Mouse (Mus musculus): ENCODE results near the gene Golm1. TPM values are rescaled to one million over a fixed set of nuclear protein-coding genes. Genes with fewer than 3 reads are reported as not detected.
A peak's percentile ranks its signal among the peaks of the same experiment; 100 is the strongest.
"Not testable (repeated sequence)": the region's sequence is repeated elsewhere in the genome, so short reads cannot be mapped to it uniquely, and the experiment has no call there.

Golm1 gene
- polyA plus RNA-seq, 1 experiment: 3.0 TPM

GRCm38 (mm10) chr13:59704562-59704961 is 29.0 kb upstream of the Golm1 start:
- no peaks in the 10 kb centered on the region for H3K36me3 ChIP-seq (ENCODE audit: control insufficient read depth, insufficient read depth, low read length)
- TF ChIP-seq CTCF (IDR thresholded peaks at IDR 0.05; ENCODE audit: control insufficient read depth, insufficient read depth, insufficient replicate concordance, low read depth, low read length): no peak
- no peak for TF ChIP-seq POLR2A (IDR thresholded peaks at IDR 0.05; ENCODE audit: control insufficient read depth, low read depth, low read length)
- H3K27me3 ChIP-seq (ENCODE audit: control insufficient read depth, insufficient read depth, low read length): no peaks in the 10 kb centered on the region
- H3K27ac ChIP-seq (ENCODE audit: control insufficient read depth, insufficient read depth, low read depth, low read length): no peak overlapping the region
- H3K4me3 ChIP-seq (ENCODE audit: control insufficient read depth, low read depth, low read length): peak overlapping the region; percentile 4; the same call in 1 of the 2 replicates
- H3K4me1 ChIP-seq (ENCODE audit: control insufficient read depth, insufficient read depth, low read length): no peaks in the 10 kb centered on the region

- no peak overlapping the region for H3K4me3 ChIP-seq (ENCODE audit: control insufficient read depth, low read depth, low read length)
- TF ChIP-seq POLR2A (IDR thresholded peaks at IDR 0.05; ENCODE audit: control insufficient read depth, low read depth, low read length): no peak
- TF ChIP-seq CTCF (IDR thresholded peaks at IDR 0.05; ENCODE audit: control insufficient read depth, insufficient read depth, insufficient replicate concordance, low read depth, low read length): no peak
- no peaks in the 10 kb centered on the region for H3K36me3 ChIP-seq (ENCODE audit: control insufficient read depth, insufficient read depth, low read length)
- no peaks in the 10 kb centered on the region for H3K27me3 ChIP-seq (ENCODE audit: control insufficient read depth, insufficient read depth, low read length)
- no peaks in the 10 kb centered on the region for H3K4me1 ChIP-seq (ENCODE audit: control insufficient read depth, insufficient read depth, low read length)
- H3K27ac ChIP-seq (ENCODE audit: control insufficient read depth, insufficient read depth, low read depth, low read length): no peak overlapping the region
Observed at GRCm38 (mm10) chr13:59703514-59703913, 27.9 kb upstream of the Golm1 start.

- H3K27me3 ChIP-seq (ENCODE audit: control insufficient read depth, insufficient read depth, low read length); H3K4me3 ChIP-seq (ENCODE audit: control insufficient read depth, low read depth, low read length); H3K4me1 ChIP-seq (ENCODE audit: control insufficient read depth, insufficient read depth, low read length); H3K27ac ChIP-seq (ENCODE audit: control insufficient read depth, insufficient read depth, low read depth, low read length); H3K36me3 ChIP-seq (ENCODE audit: control insufficient read depth, insufficient read depth, low read length): not testable (repeated sequence)
Observed at GRCm38 (mm10) chr13:59700137-59700536, 24.5 kb upstream of the Golm1 start.

GRCm38 (mm10) chr13:59699131-59699530 is 23.5 kb upstream of the Golm1 start:
- TF ChIP-seq POLR2A (IDR thresholded peaks at IDR 0.05; ENCODE audit: control insufficient read depth, low read depth, low read length) (no peak), CTCF (IDR thresholded peaks at IDR 0.05; ENCODE audit: control insufficient read depth, insufficient read depth, insufficient replicate concordance, low read depth, low read length) (no peak)
- H3K36me3 ChIP-seq (ENCODE audit: control insufficient read depth, insufficient read depth, low read length): no peaks in the 10 kb centered on the region
- H3K27ac ChIP-seq (ENCODE audit: control insufficient read depth, insufficient read depth, low read depth, low read length): no peak overlapping the region
- H3K27me3 ChIP-seq (ENCODE audit: control insufficient read depth, insufficient read depth, low read length): no peaks in the 10 kb centered on the region
- H3K4me1 ChIP-seq (ENCODE audit: control insufficient read depth, insufficient read depth, low read length): no peaks in the 10 kb centered on the region
- no peak overlapping the region for H3K4me3 ChIP-seq (ENCODE audit: control insufficient read depth, low read depth, low read length)

- Histone ChIP-seq H3K27ac (ENCODE audit: control insufficient read depth, insufficient read depth, low read depth, low read length) (no peak overlapping the region), H3K4me3 (ENCODE audit: control insufficient read depth, low read depth, low read length) (no peak overlapping the region), H3K4me1 (ENCODE audit: control insufficient read depth, insufficient read depth, low read length) (no peaks in the 10 kb centered on the region), H3K27me3 (ENCODE audit: control insufficient read depth, insufficient read depth, low read length) (no peaks in the 10 kb centered on the region), H3K36me3 (ENCODE audit: control insufficient read depth, insufficient read depth, low read length) (no peaks in the 10 kb centered on the region)
- no peak for TF ChIP-seq CTCF (IDR thresholded peaks at IDR 0.05; ENCODE audit: control insufficient read depth, insufficient read depth, insufficient replicate concordance, low read depth, low read length)
Observed at GRCm38 (mm10) chr13:59695781-59696180, 20.2 kb upstream of the Golm1 start.

GRCm38 (mm10) chr13:59694008-59694407 is 18.4 kb upstream of the Golm1 start, which contains the start of gene 4921517D22Rik:
Gene 4921517D22Rik (minus strand): TSS chr13:59694108.
- H3K4me3 ChIP-seq (ENCODE audit: control insufficient read depth, low read depth, low read length): peak within 1 kb of the TSS; percentile 60

GRCm38 (mm10) chr13:59691478-59691877 is 15.9 kb upstream of the Golm1 start:
- no peaks in the 10 kb centered on the region for H3K27me3 ChIP-seq (ENCODE audit: control insufficient read depth, insufficient read depth, low read length)
- no peak for TF ChIP-seq POLR2A (IDR thresholded peaks at IDR 0.05; ENCODE audit: control insufficient read depth, low read depth, low read length)
- no peak for TF ChIP-seq CTCF (IDR thresholded peaks at IDR 0.05; ENCODE audit: control insufficient read depth, insufficient read depth, insufficient replicate concordance, low read depth, low read length)
- no peak overlapping the region for H3K4me3 ChIP-seq (ENCODE audit: control insufficient read depth, low read depth, low read length)
- H3K27ac ChIP-seq (ENCODE audit: control insufficient read depth, insufficient read depth, low read depth, low read length): no peak overlapping the region
- H3K4me1 ChIP-seq (ENCODE audit: control insufficient read depth, insufficient read depth, low read length): no peaks in the 10 kb centered on the region
- no peaks in the 10 kb centered on the region for H3K36me3 ChIP-seq (ENCODE audit: control insufficient read depth, insufficient read depth, low read length)

More at GRCm38 (mm10) chr13:59694008-59694407, 18.4 kb upstream of the Golm1 start, which contains the start of gene 4921517D22Rik:
- H3K27ac ChIP-seq (ENCODE audit: control insufficient read depth, insufficient read depth, low read depth, low read length): no peak within 1 kb of the TSS
- H3K36me3 ChIP-seq (ENCODE audit: control insufficient read depth, insufficient read depth, low read length): no peaks in the 10 kb centered on the region
- TF ChIP-seq POLR2A (IDR thresholded peaks at IDR 0.05; ENCODE audit: control insufficient read depth, low read depth, low read length): no peak
- no peak for TF ChIP-seq CTCF (IDR thresholded peaks at IDR 0.05; ENCODE audit: control insufficient read depth, insufficient read depth, insufficient replicate concordance, low read depth, low read length)
- H3K27me3 ChIP-seq (ENCODE audit: control insufficient read depth, insufficient read depth, low read length): no peaks in the 10 kb centered on the region
- no peaks in the 10 kb centered on the region for H3K4me1 ChIP-seq (ENCODE audit: control insufficient read depth, insufficient read depth, low read length)

- no peaks in the 10 kb centered on the region for H3K27me3 ChIP-seq (ENCODE audit: control insufficient read depth, insufficient read depth, low read length)
- no peaks in the 10 kb centered on the region; the same call in 1 of the 2 replicates for H3K4me1 ChIP-seq (ENCODE audit: control insufficient read depth, insufficient read depth, low read length)
- H3K27ac ChIP-seq (ENCODE audit: control insufficient read depth, insufficient read depth, low read depth, low read length): no peak overlapping the region
- no peak for TF ChIP-seq CTCF (IDR thresholded peaks at IDR 0.05; ENCODE audit: control insufficient read depth, insufficient read depth, insufficient replicate concordance, low read depth, low read length)
- TF ChIP-seq POLR2A (IDR thresholded peaks at IDR 0.05; ENCODE audit: control insufficient read depth, low read depth, low read length): no peak
- no peaks in the 10 kb centered on the region for H3K36me3 ChIP-seq (ENCODE audit: control insufficient read depth, insufficient read depth, low read length)
- H3K4me3 ChIP-seq (ENCODE audit: control insufficient read depth, low read depth, low read length): no peak overlapping the region
Observed at GRCm38 (mm10) chr13:59690576-59690975, 15.0 kb upstream of the Golm1 start.
